Mouse (Mus musculus) E14TG2a.4 (cell line): ENCODE measurements around the gene Trip11.
A peak's percentile ranks its signal among the peaks of the same experiment; 100 is the strongest.

ENCODE experiments used
- H3K27me3 ChIP-seq: 2 replicates; pipeline ENCODE4 v1.6.1; 2014; ENCODE audit warnings: low read length, control low read depth; ENCODE audit not compliant: insufficient read depth
- H3K36me3 ChIP-seq: 2 replicates; pipeline ENCODE4 v1.6.1; 2014; ENCODE audit warnings: low read length, control low read depth; ENCODE audit not compliant: insufficient read depth
- H3K4me1 ChIP-seq: replicated peaks from 2 replicates; pipeline ENCODE4 v1.6.1; 2014; ENCODE audit warnings: low read depth, low read length, control low read depth
- H3K4me3 ChIP-seq: replicated peaks from 2 replicates; pipeline ENCODE4 v1.5.1; 2014; ENCODE audit warnings: mild to moderate bottlenecking, low read length
- H3K9me3 ChIP-seq: 2 replicates; pipeline ENCODE4 v1.6.1; 2014; ENCODE audit warnings: low read length, control low read depth
- CTCF ChIP-seq: conservative IDR thresholded peaks from 2 replicates; pipeline ENCODE4 v1.5.1; 2014; ENCODE audit warnings: low read length
- NANOG ChIP-seq: IDR thresholded peaks from 2 replicates; pipeline ENCODE4 v1.6.1; 2014; ENCODE audit warnings: borderline replicate concordance, low read length, mixed read lengths
- POU5F1 ChIP-seq: IDR thresholded peaks from 2 replicates; pipeline ENCODE4 v1.6.1; 2014; ENCODE audit warnings: low read length, borderline replicate concordance

The Trip11 gene

GRCm38 (mm10) chr12:101937572-101937971 lies 24.5 kb upstream of the Trip11 start:
- no peaks in the 10 kb centered on the region for H3K9me3 ChIP-seq
- peaks cover 85% of the 10 kb centered on the region for H3K36me3 ChIP-seq
- no peaks in the 10 kb centered on the region for H3K27me3 ChIP-seq
- TF ChIP-seq POU5F1 (no peak), CTCF (peak; percentile 15)
- H3K4me3 ChIP-seq = no peak overlapping the region
- no peaks in the 10 kb centered on the region for H3K4me1 ChIP-seq

- no peaks in the 10 kb centered on the region for H3K4me1 ChIP-seq
- TF ChIP-seq POU5F1 (no peak), NANOG (no peak), CTCF (no peak)
- no peaks in the 10 kb centered on the region for H3K27me3 ChIP-seq
- no peaks in the 10 kb centered on the region for H3K9me3 ChIP-seq
- H3K36me3 ChIP-seq = peaks cover 90% of the 10 kb centered on the region
- no peak overlapping the region for H3K4me3 ChIP-seq
Observed at GRCm38 (mm10) chr12:101935223-101935622, 22.2 kb upstream of the Trip11 start.

GRCm38 (mm10) chr12:101928423-101928822 lies 15.4 kb upstream of the Trip11 start:
- Histone ChIP-seq H3K4me1 (no peaks in the 10 kb centered on the region), H3K27me3 (no peaks in the 10 kb centered on the region), H3K36me3 (peaks cover 98% of the 10 kb centered on the region), H3K9me3 (no peaks in the 10 kb centered on the region), H3K4me3 (no peak overlapping the region)
- no peak for TF ChIP-seq CTCF
- no peak for TF ChIP-seq NANOG
- TF ChIP-seq POU5F1 = no peak

GRCm38 (mm10) chr12:101922313-101922712 lies 9.2 kb upstream of the Trip11 start:
- Histone ChIP-seq H3K4me1 (no peaks in the 10 kb centered on the region), H3K4me3 (no peak overlapping the region), H3K27me3 (no peaks in the 10 kb centered on the region), H3K36me3 (peaks cover 84% of the 10 kb centered on the region), H3K9me3 (no peaks in the 10 kb centered on the region)
- TF ChIP-seq POU5F1 (no peak), NANOG (no peak), CTCF (no peak)

GRCm38 (mm10) chr12:101919847-101920246 lies 6.8 kb upstream of the Trip11 start:
- Histone ChIP-seq H3K4me1 (no peaks in the 10 kb centered on the region), H3K27me3 (no peaks in the 10 kb centered on the region), H3K4me3 (no peak overlapping the region), H3K9me3 (no peaks in the 10 kb centered on the region), H3K36me3 (peaks cover 60% of the 10 kb centered on the region)
- TF ChIP-seq POU5F1 = no peak
- no peak for TF ChIP-seq CTCF
- no peak for TF ChIP-seq NANOG

GRCm38 (mm10) chr12:101917165-101917564 lies 4.1 kb upstream of the Trip11 start:
- Histone ChIP-seq H3K27me3 (peaks cover 6% of the 10 kb centered on the region), H3K9me3 (no peaks in the 10 kb centered on the region), H3K4me3 (no peak overlapping the region), H3K36me3 (peaks cover 33% of the 10 kb centered on the region), H3K4me1 (peaks cover 8% of the 10 kb centered on the region)
- TF ChIP-seq NANOG (no peak), POU5F1 (no peak), CTCF (no peak)

- Histone ChIP-seq H3K27me3 (peaks cover 13% of the 10 kb centered on the region), H3K4me3 (no peak overlapping the region), H3K9me3 (no peaks in the 10 kb centered on the region), H3K4me1 (peaks cover 14% of the 10 kb centered on the region), H3K36me3 (peaks cover 12% of the 10 kb centered on the region)
- TF ChIP-seq NANOG = no peak
- TF ChIP-seq CTCF = no peak
- TF ChIP-seq POU5F1 = no peak
Observed at GRCm38 (mm10) chr12:101911346-101911745, 1.7 kb downstream of the Trip11 start.

GRCm38 (mm10) chr12:101910360-101910759 lies 2.7 kb downstream of the Trip11 start:
- TF ChIP-seq POU5F1 (no peak), CTCF (no peak), NANOG (no peak)
- no peak overlapping the region for H3K4me3 ChIP-seq
- peaks cover 13% of the 10 kb centered on the region for H3K27me3 ChIP-seq
- peaks cover 12% of the 10 kb centered on the region for H3K36me3 ChIP-seq
- H3K9me3 ChIP-seq = no peaks in the 10 kb centered on the region
- H3K4me1 ChIP-seq = peaks cover 14% of the 10 kb centered on the region

- Histone ChIP-seq H3K4me1 (no peaks in the 10 kb centered on the region), H3K36me3 (peaks cover 17% of the 10 kb centered on the region), H3K27me3 (no peaks in the 10 kb centered on the region), H3K9me3 (no peaks in the 10 kb centered on the region), H3K4me3 (no peak overlapping the region)
- TF ChIP-seq CTCF (no peak), NANOG (no peak), POU5F1 (no peak)
Observed at GRCm38 (mm10) chr12:101905817-101906216, 7.2 kb downstream of the Trip11 start.
